Mouse (Mus musculus) T-helper 2 cell (primary cell): ENCODE results near the gene Syn3.

Source experiments
- in situ Hi-C: fragments of 300-600 bp; cut with MboI, MseI; formaldehyde crosslinking; loops from one replicate; pipeline ENCODE4 v1.15.1; 2025; ENCODE audit warnings: high pct_unique_total_duplicates

Syn3 gene

DNA sequence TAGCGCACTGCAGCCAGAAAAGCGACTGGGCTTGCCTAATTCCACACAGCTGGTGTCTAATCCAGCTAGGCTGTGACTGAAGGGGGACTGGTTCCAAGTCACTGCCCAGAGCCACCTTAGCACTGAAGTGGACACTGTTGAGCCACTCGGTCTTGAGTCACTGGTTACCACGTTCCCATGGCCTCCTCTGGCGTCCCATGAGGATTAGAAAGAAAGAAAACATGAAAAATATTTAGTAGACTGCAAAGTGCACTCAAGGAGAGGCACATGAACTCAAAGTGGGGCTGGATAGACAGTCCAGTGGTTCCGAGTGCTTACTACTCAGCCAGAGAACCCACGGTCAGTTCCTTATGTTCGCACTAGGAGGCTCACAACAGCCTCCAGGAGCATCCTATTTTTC lies 217.5 kb downstream of the Syn3 start:
- in situ Hi-C loops: no loop called here

DNA sequence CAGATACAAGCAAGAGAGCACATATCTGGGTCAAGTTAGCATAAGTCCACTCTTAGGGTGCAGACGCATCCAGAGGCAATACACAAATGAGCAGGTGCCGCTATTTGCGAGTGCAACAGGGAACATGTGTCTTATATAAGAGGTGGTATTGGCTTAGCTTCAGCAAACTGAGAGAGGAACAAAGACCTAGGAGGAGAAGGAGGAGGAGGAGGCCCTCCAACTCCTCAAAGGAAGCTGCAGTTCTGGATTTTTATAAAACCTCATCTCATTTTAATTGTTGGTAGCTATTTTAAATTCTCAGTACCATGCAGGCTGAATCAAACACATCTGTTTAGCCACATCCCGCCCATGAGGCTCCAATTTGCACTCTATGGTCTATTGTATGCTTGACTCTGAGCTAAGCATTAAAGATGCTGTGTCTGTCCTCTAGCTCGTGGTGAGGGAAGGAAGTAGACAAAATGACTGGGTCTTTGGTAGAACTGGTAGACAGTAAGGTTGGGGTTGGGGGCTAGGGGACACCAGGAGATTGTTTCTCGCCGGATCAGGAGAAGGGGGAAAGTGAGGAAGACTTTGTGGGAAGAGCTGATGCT lies 219.0 kb downstream of the Syn3 start:
- in situ Hi-C loops: no loop called here

DNA sequence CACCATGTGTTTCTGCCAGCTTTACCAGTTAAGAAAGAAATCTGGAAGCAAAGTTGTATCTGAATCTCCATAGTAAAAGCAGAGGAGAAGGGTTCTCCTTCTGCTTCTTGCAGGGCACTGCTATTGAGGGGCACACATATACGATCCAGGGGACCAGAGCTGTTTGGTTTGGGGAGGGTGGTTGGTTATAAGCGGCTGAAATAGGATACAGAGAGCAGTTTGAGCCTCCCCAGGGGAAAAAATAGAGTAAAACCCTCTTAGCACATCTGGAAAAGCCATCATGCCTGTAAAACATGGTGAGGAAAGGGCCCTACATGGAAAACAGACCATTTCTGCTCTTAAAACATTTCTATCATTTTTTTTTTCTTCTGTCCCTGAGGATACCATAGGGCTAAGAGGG lies 220.2 kb downstream of the Syn3 start:
- in situ Hi-C loops: no loop called here

DNA sequence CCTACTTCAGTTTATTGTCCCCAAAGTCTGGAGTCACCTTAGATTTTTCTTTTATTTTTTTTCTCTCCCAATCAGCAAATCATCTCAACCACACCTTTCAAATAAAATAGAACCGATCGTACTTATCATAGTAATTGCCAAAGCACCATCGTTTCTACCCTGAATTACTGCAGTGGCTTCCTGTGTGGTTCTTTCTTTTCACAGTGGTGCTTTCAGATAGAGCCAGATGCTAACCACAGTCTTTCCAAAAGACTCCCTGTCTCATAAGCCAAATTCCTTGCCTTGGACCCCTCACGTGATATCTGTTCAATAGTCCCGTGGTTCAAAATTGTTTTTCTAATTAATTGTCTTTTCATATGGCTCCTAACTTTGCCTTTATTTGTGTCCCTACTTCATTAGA lies 221.4 kb downstream of the Syn3 start:
- in situ Hi-C loops: no loop called here

DNA sequence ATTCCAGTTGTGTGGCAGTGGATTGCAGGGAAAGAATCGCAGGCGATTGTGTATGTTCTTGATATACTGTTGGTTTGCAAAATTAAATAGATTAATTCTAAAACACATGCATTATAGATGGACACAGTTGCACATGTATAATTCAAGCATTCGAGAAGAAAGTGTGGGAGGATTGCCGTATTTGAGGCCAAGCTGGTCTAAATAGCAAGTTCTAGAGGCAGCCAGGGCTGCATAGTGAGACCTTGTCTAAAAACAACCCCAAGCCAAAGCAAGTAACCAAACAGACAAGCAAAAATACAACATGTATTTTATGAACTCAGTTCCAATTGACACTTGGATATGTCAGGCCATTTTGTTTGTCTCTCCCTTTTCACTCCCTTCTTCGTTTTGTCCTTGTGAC lies 223.1 kb downstream of the Syn3 start:
- in situ Hi-C loops: no loop called here

DNA sequence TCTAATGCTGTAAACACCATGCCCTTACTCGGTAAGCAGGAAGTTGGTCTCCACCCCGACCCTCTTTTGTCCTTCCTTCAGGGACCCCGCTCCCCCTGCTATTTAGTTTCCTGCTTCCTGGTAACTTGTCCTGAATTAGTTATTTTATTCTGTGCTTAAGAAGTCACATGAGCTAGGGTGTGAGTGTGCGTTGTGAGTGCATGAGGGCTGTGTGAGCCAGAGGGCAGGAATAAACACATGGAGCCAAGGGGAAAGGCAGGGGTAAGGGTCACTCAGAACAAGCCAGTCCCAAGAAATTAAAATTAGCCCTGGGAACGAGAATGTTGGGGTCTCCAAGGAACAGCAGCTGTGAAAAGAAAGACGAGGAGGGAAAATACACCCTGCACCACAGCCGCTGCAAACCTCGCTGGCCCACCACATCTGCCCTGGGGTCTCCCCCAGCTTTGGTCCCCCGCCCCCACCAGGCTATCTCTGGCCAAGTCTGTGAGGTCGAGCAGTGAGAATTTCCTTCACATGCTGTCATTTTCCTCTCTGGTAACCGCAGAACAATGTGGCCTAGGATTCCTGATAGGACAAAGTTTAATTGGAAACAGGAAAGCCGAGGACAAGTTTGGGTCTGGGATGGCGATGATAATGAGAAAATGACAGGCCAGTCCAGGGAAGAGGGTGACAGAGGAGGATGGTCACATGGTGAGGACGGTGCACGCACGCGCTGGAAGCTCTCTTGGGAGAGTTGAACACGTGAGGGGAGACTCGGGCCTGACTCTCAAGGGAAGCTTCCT lies 225.1 kb downstream of the Syn3 start:
- in situ Hi-C loops: no loop called here

DNA sequence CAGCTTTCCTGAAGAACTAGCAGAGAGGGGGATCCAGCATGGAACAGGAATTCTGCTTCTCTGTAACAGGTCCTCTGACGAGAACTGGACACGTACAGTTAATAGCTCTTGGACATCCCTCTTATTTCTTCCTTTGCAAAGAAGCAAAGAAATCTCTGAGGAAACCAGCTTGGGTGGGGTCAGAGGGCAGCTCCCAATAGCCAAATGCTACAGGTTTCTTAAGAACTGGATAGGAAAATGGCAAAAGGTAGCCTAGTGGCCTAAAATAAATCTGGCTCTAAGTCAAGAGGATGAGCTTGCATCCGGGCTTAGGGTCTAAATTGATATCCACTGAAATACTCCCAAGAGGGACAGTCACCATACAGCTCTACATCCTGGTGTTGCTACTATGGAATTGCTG lies 225.9 kb downstream of the Syn3 start:
- in situ Hi-C loops: no loop called here

DNA sequence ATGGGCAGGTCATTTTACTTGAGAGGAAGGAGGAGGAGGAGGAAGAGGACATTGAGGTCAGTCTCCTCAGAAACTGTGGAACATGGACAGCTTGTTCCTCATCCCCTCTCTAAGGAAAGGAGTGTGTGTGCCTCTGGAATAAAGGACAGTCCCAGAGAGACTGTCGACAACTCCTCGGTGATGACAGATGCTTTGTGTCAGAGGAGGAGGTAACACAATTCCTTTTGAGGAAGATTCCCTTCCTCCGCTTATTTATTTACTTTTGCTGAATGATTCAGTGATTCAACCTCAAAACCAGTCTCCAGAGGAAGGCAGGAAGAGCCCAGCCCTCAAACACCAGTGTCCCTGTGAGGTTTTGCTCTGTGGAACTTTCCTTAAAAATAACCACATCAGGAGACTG lies 228.4 kb downstream of the Syn3 start:
- in situ Hi-C loops: no loop called here

DNA sequence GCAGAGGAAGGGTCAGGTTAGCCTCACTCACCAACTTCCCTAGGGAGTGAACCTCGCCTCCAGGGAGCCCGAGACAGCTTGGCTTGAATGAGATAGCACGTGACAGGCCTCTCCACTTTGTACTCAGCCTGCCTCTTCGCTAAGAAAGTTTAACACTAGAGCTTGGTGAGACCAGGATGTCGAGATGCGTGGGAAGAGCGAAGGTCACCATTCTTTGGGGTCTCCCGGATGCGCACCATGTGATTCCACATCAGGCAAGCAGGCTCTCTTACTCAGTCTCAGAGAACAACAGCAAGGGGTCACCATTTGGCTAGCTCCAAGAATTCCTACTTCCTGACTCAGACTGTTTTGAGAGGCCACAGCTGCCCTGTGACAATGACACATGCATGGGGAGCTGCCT lies 234.1 kb downstream of the Syn3 start:
- in situ Hi-C loops: loop anchor here (10.0 kb wide), 1 partner anchor 850 kb away; no protein-coding TSS in a partner anchor

DNA sequence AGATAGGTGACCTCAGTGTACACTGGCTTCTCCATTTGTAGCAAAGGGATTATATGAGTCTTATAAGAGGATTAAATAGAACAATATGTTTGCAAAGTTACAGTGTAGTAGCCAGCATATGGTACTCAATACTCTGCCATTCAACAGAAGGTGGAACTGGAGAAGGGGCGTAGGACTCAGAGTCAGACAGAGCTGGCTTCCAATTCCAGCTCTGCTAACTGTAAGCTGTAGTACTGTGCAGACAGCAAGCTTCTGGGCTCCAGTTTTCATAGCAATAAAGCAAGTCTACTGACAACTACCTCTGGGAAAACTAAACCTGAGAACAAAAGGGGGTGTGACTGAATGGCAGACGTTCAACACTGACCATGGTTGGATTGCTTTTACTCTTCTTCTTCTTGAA lies 237.0 kb downstream of the Syn3 start:
- in situ Hi-C loops: loop anchor here (10.0 kb wide), 1 partner anchor 853 kb away; no protein-coding TSS in a partner anchor

DNA sequence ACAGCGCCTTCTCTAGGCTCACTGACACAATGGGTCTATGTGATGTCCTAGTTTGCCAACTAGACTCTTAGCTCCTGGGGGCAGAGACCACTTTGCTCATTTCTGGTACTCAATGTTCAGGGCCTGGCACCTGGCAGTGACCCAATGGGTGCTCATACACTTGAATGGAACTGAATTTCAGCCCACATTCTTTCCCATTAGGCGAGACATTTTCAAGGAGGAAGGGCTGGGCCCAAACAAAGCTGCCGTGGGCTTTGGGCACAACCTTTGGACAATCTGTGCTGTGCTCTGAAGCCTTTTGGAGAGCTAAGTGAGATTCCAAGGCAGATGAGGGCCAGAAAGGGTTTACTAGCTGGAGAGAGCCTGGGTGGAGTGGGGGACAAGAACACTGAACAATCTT lies 239.7 kb downstream of the Syn3 start:
- in situ Hi-C loops: loop anchor here (5.0 kb wide), 1 partner anchor 68 kb away; no protein-coding TSS in a partner anchor

DNA sequence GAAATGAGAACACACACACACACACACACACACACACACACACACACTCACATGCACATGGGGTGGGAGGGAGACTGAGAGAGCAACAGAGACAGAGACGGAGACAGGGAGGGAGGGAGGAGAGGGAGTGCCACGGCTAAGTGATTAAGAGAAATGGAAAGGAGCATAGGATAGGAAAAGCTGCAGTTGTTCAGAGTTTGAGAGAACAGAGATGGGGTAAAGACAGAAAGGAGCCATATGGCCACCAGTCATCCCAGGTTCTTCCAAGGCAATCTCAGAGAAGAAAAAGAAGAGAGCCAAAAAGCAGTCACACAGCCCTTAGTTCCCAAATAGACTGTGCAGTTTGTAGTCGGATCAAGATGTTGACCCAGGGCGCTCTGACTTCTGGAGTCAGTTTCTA lies 240.7 kb downstream of the Syn3 start:
- in situ Hi-C loops: loop anchor here (5.0 kb wide), 1 partner anchor 69 kb away; no protein-coding TSS in a partner anchor

DNA sequence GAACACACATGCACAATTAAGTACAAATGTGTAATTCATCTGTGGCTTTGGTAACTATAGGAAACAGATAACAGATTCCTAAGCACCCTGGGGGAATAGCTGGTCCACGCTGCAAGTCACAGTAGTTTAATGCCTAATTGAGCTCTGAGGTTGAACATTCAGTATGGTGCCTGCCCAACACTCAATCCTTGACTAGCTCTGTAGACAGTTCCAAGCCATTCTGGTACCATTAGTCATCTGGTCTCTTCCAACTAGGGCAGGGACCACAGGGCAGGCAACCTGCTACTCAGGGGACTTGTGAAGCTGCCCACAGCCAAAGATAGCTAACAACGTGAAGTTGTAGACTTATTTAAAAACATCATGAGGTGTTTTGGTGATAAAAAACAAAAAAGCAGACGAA lies 241.7 kb downstream of the Syn3 start:
- in situ Hi-C loops: loop anchor here (5.0 kb wide), 1 partner anchor 70 kb away; no protein-coding TSS in a partner anchor

DNA sequence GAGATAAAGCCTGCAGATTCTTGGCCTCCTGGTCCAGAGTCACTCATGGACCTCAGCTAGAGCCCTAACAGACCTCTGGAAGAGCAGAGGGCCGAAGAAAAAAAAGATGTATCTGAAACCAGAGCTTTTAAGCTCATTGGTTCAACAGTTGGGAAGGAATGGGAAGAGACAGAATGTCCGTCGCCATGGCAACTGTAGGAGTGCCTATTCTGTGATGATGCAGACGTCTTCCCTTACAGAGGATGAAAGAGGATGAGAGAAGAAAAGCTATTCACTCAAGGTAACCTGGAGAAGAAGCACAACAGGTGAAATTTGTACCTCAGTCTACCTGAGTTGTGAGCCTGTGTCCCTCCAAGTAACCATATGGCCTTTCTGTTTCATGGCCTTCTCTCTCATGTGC lies 242.5 kb downstream of the Syn3 start:
- in situ Hi-C loops: loop anchor here (5.0 kb wide), 1 partner anchor 71 kb away; no protein-coding TSS in a partner anchor

DNA sequence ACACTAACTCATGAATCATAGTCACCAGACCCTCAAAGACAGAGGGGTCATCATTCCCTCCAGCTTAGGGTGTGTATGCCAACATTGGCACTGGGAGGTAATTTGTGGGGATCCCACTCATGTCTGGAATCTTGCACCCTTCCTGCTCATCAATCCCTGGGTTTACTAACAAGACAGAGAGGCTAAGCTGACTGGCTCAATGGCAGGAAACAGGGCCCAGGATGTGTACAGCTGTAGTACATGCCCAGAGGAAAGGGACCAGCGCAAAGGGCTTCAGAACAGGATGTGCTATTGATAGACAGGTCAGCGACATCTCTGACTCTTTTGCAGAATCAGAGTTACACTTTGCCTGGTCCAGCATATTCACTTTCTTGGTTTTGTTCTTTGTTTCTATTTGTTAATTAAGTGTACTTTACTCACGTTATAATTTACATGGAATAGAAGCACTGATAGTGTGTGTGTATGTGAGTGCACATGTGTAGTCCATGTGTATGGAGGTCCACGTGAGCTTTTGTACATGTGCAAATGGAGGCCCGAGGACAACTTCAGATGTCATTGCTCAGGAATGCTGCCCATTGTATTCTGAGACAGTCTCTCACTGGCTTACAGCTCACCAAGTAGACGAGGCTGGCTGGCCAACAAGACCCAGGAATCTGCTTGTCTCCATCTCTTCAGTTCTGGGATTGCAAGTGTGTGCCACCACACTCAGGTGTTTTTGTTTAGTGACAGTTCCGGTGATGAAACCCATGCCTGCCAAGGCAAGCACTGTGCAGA lies 248.4 kb downstream of the Syn3 start:
- in situ Hi-C loops: no loop called here

DNA sequence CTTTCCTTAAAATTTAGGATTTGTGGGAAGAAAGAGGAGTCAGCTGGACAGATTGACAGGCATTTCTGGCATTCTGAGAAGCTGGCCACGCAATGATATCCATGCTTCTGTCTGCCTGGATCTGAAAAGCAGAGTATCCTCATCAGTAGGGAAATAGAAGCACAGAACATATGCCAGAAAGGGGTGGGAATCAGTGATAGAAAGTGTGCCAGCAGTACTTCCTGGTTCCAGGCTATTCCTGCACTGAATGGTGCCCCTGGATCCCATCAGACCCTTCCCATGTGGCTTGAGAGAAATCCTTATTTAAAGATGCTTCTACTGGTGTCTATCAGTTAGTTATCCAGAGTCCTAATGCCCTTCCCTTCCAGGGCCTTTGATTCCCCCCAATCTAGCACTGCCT lies 249.4 kb downstream of the Syn3 start:
- in situ Hi-C loops: no loop called here

DNA sequence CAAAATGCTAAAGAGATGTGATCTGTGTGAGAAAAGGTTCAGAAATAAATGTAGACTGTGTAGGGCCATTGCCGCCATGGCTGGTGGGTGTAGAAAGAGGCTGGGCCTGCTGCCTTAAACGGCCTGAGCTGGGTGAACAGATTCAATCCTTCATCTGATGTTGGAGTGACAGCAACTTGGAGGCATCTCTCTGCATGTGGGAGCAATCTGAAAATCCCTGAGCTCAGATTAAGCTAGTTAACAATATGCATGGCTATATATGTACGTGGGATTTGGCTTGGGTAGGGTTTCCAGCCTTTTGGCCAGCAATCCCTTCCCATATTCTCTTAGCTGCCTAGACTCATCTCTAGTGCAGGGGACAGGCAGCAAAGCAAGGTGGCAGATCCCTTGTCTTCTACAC lies 249.9 kb downstream of the Syn3 start:
- in situ Hi-C loops: no loop called here

DNA sequence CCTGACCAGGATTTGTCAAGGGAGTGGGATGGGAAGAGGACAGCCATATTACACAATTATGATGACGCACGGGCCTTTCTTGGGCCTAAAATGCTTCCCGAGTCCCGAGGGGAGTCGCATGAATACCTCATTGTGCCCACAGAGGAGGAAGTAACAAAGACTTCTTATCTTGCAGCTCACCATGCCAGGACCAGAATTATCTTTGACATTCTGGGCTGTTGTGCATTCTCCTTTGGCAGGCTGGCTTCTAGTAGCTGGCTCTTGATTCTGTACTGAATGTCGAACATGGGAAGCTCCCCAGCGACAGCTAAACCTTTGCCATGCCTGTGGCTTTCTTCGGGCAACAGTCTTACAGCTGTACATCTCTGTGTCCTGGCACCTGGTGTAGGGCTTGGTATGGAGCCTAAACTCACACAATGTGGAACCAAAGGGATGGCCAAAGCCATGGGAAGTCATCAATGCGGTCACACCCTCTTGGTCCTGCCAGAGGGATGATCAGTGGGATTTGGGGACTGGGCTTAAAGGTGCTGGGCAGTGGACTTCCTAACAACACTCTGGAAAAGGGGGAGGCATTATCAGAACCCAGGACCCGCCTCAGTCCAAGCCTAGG lies 250.5 kb downstream of the Syn3 start:
- in situ Hi-C loops: no loop called here

DNA sequence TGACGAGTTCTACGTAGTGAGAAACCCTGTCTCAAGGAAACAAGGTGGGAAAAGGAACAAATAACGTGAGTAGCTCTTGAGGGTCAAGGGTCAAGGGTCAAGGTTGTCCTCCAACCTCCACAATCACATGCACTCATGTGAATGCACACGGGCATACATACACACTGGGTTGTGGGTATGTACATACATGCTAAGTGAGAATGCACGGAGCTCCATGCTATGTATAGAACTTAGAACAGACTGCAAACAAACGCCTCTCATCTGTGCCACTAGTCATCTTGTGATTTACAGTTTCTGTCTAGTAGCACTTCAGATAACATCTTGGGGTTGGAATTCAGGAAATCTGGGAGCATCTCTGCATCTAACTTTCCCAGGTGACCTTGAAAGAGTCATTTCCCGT lies 253.3 kb downstream of the Syn3 start:
- in situ Hi-C loops: no loop called here

DNA sequence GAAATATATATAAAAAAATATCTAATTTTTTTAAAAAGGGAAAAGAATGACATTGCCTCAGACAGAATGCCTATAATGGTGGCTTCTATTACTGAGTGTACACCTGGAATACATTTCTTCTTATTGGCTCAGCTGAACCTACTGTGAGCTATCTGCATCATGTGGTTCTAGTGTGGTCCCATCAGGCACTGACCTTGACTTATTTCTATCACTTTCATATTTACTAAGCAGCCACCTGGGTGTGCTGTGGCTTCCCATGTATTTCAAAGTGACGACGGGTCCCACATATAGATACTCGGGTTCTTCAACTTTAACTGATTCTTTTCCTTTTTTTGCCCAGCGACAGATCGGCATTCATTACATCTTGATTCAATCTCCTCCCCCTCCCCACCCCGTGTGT lies 255.2 kb downstream of the Syn3 start:
- in situ Hi-C loops: no loop called here

DNA sequence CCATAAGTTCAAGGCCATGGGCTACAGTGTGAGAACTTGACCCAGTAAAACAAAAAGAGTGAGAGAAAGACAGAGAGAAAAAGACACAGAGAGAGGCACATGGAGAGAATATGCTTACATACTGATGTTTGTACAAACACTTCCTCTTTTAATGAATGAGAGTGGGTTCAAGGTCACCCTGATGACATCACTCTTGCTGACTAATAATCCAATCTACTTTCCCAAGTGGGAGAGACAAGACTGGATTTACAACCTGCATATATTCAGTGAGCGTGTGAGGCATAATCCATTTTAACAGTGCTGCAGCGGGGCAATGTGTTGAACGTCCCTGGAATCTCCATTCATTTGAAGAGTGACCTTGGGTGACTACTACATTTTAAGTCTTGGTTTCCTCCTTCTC lies 256.0 kb downstream of the Syn3 start:
- in situ Hi-C loops: no loop called here

DNA sequence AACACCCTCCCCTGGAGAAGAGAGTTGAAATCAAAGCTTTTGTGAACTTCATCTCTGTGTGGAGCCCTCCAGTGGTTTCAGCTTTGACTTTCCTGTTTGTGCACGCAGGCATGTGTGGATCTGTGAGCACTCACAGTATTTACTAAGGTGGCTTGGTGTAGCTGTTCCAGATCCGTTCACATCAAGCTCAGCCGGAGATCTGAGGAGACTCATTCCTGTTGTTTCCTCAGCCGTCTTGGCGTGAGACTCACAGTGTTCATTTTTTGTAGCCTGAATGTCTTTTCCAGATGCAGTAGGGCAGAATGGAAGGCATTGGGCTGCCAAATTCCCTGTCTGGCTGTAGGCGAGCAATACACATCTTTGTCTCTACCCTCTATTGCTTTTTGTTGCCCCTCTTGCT lies 268.7 kb downstream of the Syn3 start:
- in situ Hi-C loops: no loop called here
